Mouse (Mus musculus) layer of hippocampus, adult 6 months (tissue): ENCODE results near the gene Casp12. TPM values are rescaled to one million over a fixed set of nuclear protein-coding genes. Genes with fewer than 3 reads are reported as not detected.

ENCODE experiments used
- long read RNA-seq, 2 experiments: library from polyadenylated mRNA; unstranded; transcript quantifications; one replicate each; pipeline ENCODE4 v2.0.0; 2019 to 2020
- polyA plus RNA-seq: library from polyadenylated mRNA; unstranded; fragments of <200 nt; fragmentation: Nextera tagmentation; gene quantifications from 2 replicates; pipeline ENCODE4 v1.2.3, GENCODE M21; 2021

Gene Casp12
- polyA plus RNA-seq = 0.67 and 0.83 TPM in 2 replicates
- long read RNA-seq, experiment 1, partial matches to known transcripts = 0 of 2 reads
- long read RNA-seq, experiment 1, other reads (novel, unspliced or antisense) = 0 of 2 reads
- long read RNA-seq, experiment 2, transcript Casp12-201 (11 exons, 2,649 nt) = major isoform, 9 of 10 reads
- long read RNA-seq, experiment 2, partial matches to known transcripts = 0 of 10 reads
- long read RNA-seq, experiment 2, other reads (novel, unspliced or antisense) = 1 of 10 reads

DNA sequence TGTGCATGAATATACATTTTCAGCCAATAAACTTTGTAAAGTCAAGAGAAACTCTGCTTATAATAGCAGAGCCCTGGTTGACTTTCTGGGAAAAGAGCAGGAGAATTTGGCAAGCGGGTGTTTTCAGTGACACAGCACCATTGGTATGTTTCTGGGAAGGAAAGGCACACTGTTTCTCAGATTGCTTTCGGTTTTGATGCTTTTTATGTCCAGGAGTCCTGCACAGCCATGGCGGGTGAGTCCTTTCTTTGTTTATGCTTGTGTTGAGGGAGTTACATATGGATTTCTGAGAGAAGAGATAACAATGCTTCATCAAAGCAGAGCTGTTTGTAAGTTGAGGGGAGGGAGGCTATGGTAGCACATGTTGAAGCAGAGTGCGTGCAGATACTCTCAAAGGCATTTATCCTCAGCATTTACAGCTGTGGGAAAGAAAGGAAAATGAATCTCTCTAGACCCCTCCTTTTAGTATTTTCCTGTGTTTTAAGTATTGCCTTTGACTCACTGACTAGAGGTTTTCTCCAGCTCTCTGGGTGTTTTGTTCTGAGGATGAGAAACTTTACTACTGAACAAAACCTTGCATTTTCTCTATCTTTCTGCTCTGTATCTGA, at the start of gene Casp12:
Gene Casp12 (plus strand): TSS at position 140 of the 608 bp plus-strand sequence.

GRCm38 (mm10) chr9:5298329-5299131, 46.7 kb upstream of the Casp12 start, which contains the start of gene Casp1:
Gene Casp1 (plus strand): TSS chr9:5298517.

DNA sequence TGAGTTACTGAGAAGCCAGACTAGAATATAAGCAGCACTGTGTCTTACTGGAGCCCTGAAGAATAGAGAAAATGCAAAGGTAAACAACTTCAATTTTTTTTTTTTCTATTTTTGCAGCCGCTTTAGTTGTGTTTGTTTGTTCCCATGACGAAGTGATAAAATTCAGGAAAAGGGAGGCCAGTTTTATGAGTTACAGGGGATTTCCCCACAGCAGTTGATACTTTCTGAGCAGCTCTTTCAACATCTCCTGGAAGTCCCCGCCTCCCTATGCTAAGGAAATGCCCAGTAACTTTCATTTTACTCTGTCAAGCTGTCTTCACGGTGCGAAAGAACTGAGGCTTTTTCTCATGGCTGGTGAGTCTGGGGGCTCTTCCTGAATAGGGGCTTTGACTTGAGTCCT, 36.7 kb upstream of the Casp12 start, which contains the start of gene Casp4:
Gene Casp4 (plus strand): TSS at position 268 of the 400 bp plus-strand sequence.

Other genes with a start within 250 kb of the Casp12 start
- gene Casp1, start 46.9 kb upstream of the Casp12 start, polyA plus RNA-seq = 1.8 and 2.6 TPM in 2 replicates
- gene Casp4, start 36.6 kb upstream of the Casp12 start, polyA plus RNA-seq = 0.18 and 0.36 TPM in 2 replicates